Mouse (Mus musculus) brown adipose tissue, adult 24 weeks (tissue): Measurements from ENCODE around the gene Flt3. TPM values are rescaled to one million over a fixed set of nuclear protein-coding genes. Genes with fewer than 3 reads are reported as not detected.

ENCODE experiments used
- H3K27ac ChIP-seq: fragments of 200-500 bp; replicated peaks from 2 replicates; pipeline ENCODE4 v1.5.1; 2012; ENCODE audit warnings: low read depth, mild to moderate bottlenecking, low read length
- H3K4me1 ChIP-seq: fragments of 200-500 bp; 2 replicates; pipeline ENCODE4 v1.6.1; 2012; ENCODE audit warnings: low read length, mixed read lengths; ENCODE audit not compliant: control insufficient read depth, insufficient read depth, insufficient read length
- H3K4me3 ChIP-seq: fragments of 200-500 bp; 2 replicates; pipeline ENCODE4 v1.5.1; 2012; ENCODE audit warnings: low read depth, mild to moderate bottlenecking, low read length, moderate library complexity; ENCODE audit not compliant: insufficient read depth
- polyA plus RNA-seq: library from polyadenylated mRNA; stranded (reverse); fragments of >200 nt; gene quantifications from 2 replicates; pipeline ENCODE4 v1.2.4, GENCODE M21; 2012; ENCODE audit not compliant: missing spikeins, insufficient read depth, insufficient read length

Gene Flt3
- polyA plus RNA-seq, 1 experiment, result not detected

- H3K4me3 ChIP-seq, result no peak overlapping the region
- H3K4me1 ChIP-seq, result no peaks in the 10 kb centered on the region
- no peak overlapping the region for H3K27ac ChIP-seq
Observed at GRCm38 (mm10) chr5:147345981-147346380, 54.3 kb downstream of the Flt3 start.

- Histone ChIP-seq H3K4me3 (no peak overlapping the region), H3K4me1 (no peaks in the 10 kb centered on the region), H3K27ac (no peak overlapping the region)
Observed at GRCm38 (mm10) chr5:147343904-147344303, 56.4 kb downstream of the Flt3 start.

- no peak overlapping the region for H3K4me3 ChIP-seq
- H3K27ac ChIP-seq, result no peak overlapping the region
Observed at GRCm38 (mm10) chr5:147342901-147343300, 57.4 kb downstream of the Flt3 start.

GRCm38 (mm10) chr5:147340741-147341414 is 59.4 kb downstream of the Flt3 start:
- H3K4me1 ChIP-seq, result no peaks in the 10 kb centered on the region
- no peak overlapping the region for H3K27ac ChIP-seq

More at GRCm38 (mm10) chr5:147342901-147343300, 57.4 kb downstream of the Flt3 start:
- no peaks in the 10 kb centered on the region for H3K4me1 ChIP-seq

GRCm38 (mm10) chr5:147339560-147339959 is 60.7 kb downstream of the Flt3 start:
- Histone ChIP-seq H3K27ac (no peak overlapping the region), H3K4me1 (no peaks in the 10 kb centered on the region)

More at GRCm38 (mm10) chr5:147340741-147341414, 59.4 kb downstream of the Flt3 start:
- no peak overlapping the region for H3K4me3 ChIP-seq

GRCm38 (mm10) chr5:147338967-147339366 is 61.3 kb downstream of the Flt3 start:
- Histone ChIP-seq H3K27ac (no peak overlapping the region), H3K4me1 (no peaks in the 10 kb centered on the region), H3K4me3 (no peak overlapping the region)

More at GRCm38 (mm10) chr5:147339560-147339959, 60.7 kb downstream of the Flt3 start:
- H3K4me3 ChIP-seq, result no peak overlapping the region

GRCm38 (mm10) chr5:147332711-147333110 is 67.6 kb downstream of the Flt3 start:
- no peaks in the 10 kb centered on the region for H3K4me1 ChIP-seq
- no peak overlapping the region for H3K4me3 ChIP-seq
- no peak overlapping the region for H3K27ac ChIP-seq

- Histone ChIP-seq H3K27ac (no peak overlapping the region), H3K4me3 (no peak overlapping the region), H3K4me1 (no peaks in the 10 kb centered on the region)
Observed at GRCm38 (mm10) chr5:147331547-147331946, 68.7 kb downstream of the Flt3 start.

GRCm38 (mm10) chr5:147329946-147330345 is 70.3 kb downstream of the Flt3 start:
- Histone ChIP-seq H3K4me3 (no peak overlapping the region), H3K27ac (no peak overlapping the region), H3K4me1 (no peaks in the 10 kb centered on the region)

- Histone ChIP-seq H3K27ac (no peak overlapping the region), H3K4me1 (no peaks in the 10 kb centered on the region), H3K4me3 (no peak overlapping the region)
Observed at GRCm38 (mm10) chr5:147327636-147328035, 72.7 kb downstream of the Flt3 start.

- Histone ChIP-seq H3K4me3 (no peak overlapping the region), H3K4me1 (no peaks in the 10 kb centered on the region), H3K27ac (no peak overlapping the region)
Observed at GRCm38 (mm10) chr5:147325931-147326330, 74.4 kb downstream of the Flt3 start.

GRCm38 (mm10) chr5:147323237-147323917 is 76.9 kb downstream of the Flt3 start:
- Histone ChIP-seq H3K4me3 (no peak overlapping the region), H3K27ac (no peak overlapping the region), H3K4me1 (no peaks in the 10 kb centered on the region)

- Histone ChIP-seq H3K4me1 (no peaks in the 10 kb centered on the region), H3K27ac (no peak within 1 kb of the TSS), H3K4me3 (no peak within 1 kb of the TSS)
Observed at GRCm38 (mm10) chr5:147322183-147322582, 78.1 kb downstream of the Flt3 start, which contains the start of gene Urad. Gene Urad, minus strand, starts transcription at chr5:147322440.

GRCm38 (mm10) chr5:147319653-147320052 is 80.6 kb downstream of the Flt3 start:
- no peak overlapping the region for H3K27ac ChIP-seq
- H3K4me3 ChIP-seq, result no peak overlapping the region

GRCm38 (mm10) chr5:147317991-147318390 is 82.3 kb downstream of the Flt3 start:
- no peak overlapping the region for H3K4me3 ChIP-seq

More at GRCm38 (mm10) chr5:147319653-147320052, 80.6 kb downstream of the Flt3 start:
- no peaks in the 10 kb centered on the region for H3K4me1 ChIP-seq

GRCm38 (mm10) chr5:147317321-147317720 is 83.0 kb downstream of the Flt3 start:
- no peak overlapping the region for H3K4me3 ChIP-seq
- H3K27ac ChIP-seq, result no peak overlapping the region
- no peaks in the 10 kb centered on the region for H3K4me1 ChIP-seq

More at GRCm38 (mm10) chr5:147317991-147318390, 82.3 kb downstream of the Flt3 start:
- no peaks in the 10 kb centered on the region for H3K4me1 ChIP-seq
- no peak overlapping the region for H3K27ac ChIP-seq
